Mouse (Mus musculus): ENCODE measurements at regions not wholly inside any gene's neighbourhood (a gene's known extent, or its start where the extent isn't known, plus 50 kb on each side); places are given as distances from the start of the nearest gene placed in this dataset.

DNA sequence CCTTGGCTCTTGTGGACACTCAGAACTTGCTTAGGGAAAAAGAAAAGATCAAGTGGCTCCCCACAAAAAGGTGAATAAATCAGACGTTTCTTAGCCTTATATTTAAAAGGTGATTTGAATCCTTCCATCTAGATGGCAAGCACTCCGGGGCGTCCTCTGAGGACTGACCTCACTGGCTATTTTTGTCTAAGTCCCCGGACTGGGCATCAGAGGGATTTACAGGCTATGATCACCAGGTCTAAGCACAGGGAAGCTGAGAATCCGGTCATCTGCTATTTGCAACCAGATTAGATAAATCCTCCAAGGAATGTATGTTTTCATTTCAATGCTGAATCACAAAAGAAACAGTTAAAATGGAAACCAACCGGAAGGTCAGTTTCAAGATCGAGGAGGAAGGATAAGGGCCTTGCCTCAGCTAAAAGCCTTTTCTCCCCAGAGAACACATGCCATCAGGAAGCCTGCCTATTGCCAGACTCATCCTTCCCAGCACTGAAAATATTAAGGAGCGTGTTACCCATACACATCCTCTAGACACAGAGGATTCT lies 342.1 kb downstream of the Lpin1 start:
- no peak for DNase-seq (ENCODE audit: low spot score in 2 of 2)

- no peak for DNase-seq (ENCODE audit: low spot score in 2 of 2)
Measured at GRCm38 (mm10) chr12:16261465-16261864, 349.3 kb downstream of the Lpin1 start.

- DNase-seq (ENCODE audit: low spot score in 2 of 2) = no peak
Measured at GRCm38 (mm10) chr12:16260981-16261380, 349.8 kb downstream of the Lpin1 start.

- DNase-seq (ENCODE audit: low spot score in 2 of 2) = no peak
Measured at GRCm38 (mm10) chr12:16260501-16260900, 350.3 kb downstream of the Lpin1 start.

GRCm38 (mm10) chr12:16250621-16251020 lies 360.1 kb downstream of the Lpin1 start:
- DNase-seq (ENCODE audit: low spot score in 2 of 2) = no peak

GRCm38 (mm10) chr12:16250096-16250495 lies 360.7 kb downstream of the Lpin1 start:
- no peak for DNase-seq (ENCODE audit: low spot score in 2 of 2)

GRCm38 (mm10) chr12:16239792-16240191 lies 371.0 kb downstream of the Lpin1 start:
- DNase-seq (ENCODE audit: low spot score in 2 of 2) = no peak

DNA sequence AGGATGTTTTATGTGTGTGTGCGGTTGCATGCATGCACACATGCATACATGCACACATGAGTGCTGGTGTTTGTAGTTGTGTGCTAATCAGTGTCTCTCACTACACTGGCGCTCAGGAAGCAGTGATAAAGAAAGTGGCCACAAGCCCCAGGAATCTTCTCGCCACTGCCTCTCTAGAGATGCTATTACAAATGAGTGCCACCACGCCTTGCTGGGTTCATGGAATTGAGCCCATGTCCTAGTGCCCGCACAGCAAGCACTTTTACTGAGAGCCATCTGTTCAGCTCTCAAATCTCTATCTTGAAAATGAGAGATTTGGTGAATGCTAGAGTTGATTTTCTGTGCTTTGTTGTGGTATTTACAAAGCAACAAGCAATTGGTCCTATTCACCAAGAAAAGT lies 373.3 kb downstream of the Lpin1 start:
- no peak for DNase-seq (ENCODE audit: low spot score in 2 of 2)

DNA sequence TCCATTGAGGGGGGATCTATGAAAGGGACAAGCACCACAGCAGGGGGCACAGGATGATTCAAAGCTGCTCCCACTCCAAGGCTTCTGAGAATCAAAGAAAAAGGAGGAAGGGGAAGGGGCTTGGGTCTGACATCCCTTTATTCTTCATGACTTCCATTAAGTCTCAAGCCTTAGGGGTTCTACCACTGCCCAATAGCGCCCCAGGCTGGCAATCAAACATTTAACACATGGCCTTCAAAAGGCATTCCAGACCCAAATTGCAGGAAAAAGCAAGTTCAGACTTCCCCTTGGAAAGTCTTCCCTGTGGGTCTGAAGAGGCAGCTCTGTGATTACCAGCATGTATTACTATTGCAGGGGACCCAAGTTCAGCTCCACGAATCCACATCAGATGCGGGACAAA lies 377.2 kb downstream of the Lpin1 start:
- DNase-seq (ENCODE audit: low spot score in 2 of 2) = no peak

- DNase-seq (ENCODE audit: low spot score in 2 of 2) = no peak
Measured at GRCm38 (mm10) chr12:16232828-16233227, 377.9 kb downstream of the Lpin1 start.

GRCm38 (mm10) chr12:16232051-16232450 lies 378.7 kb downstream of the Lpin1 start:
- DNase-seq (ENCODE audit: low spot score in 2 of 2) = no peak

DNA sequence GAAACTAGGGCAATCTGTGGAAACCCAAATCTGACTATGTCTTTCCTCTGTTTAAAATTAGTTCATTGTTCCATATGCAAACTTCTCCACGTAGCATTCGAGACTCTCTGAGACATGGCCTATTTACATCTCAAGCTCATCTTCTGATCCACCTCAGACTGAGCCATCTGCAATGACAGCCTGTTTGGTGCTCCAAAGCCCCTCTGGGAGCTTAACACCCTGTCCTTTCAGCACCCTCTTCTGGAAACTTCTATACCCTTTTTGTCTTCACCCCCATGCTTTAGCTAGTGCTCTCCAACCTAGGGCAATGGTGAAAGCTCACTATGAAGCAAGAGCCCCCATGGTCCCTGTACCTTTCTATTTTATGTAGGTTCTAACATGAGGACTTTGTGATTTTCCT lies 379.7 kb downstream of the Lpin1 start:
- DNase-seq (ENCODE audit: low spot score in 2 of 2) = no peak

DNA sequence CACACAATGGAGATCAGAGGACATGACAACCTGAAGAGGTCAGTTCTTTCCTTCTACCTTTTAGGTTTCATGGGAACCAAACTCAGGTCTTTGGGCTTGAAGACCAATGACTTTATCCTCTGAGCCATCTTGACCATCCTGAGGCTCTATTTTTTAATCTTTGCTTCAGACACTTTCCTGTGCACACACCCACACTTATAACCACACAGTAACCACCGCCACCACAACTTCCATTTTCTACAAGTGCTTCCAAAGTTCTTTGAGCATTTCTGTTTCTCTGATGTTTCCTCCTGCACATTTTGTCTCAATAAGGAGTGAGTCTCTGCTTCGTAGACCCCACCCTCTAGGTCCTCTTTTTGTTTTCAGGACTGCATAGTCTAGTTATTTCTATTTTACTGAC lies 385.3 kb downstream of the Lpin1 start:
- DNase-seq (ENCODE audit: low spot score in 2 of 2) = no peak

DNA sequence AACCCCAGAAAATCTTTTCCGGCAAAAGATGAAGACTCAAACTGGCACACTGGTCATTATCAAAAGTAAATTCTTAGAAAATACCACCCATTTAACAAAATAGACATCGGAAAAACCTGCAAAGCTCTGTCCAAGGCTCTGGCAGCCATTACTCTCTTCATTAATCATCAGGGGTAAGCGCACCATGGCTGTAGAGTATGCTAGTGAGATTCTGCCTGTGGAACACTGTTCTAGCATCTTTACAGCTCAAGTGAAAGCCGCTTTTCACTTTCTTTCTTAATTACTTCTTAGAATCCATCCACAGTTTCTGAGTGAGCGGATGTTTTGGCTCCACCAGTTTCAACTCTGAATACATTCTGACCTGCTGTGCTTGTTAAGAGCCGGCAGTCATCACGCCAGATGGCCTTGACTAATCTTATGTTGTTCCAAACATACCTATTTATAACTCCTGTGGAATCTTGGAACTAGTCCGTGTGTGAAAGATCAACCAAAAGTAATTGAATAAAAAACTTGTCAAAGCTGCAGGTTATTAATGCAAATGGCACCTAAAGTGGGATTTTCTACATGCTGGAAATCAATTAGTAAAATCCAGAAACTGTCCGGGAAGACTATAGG lies 387.8 kb downstream of the Lpin1 start:
- no peak for DNase-seq (ENCODE audit: low spot score in 2 of 2)

GRCm38 (mm10) chr12:16222205-16222604 lies 388.6 kb downstream of the Lpin1 start:
- no peak for DNase-seq (ENCODE audit: low spot score in 2 of 2)

DNA sequence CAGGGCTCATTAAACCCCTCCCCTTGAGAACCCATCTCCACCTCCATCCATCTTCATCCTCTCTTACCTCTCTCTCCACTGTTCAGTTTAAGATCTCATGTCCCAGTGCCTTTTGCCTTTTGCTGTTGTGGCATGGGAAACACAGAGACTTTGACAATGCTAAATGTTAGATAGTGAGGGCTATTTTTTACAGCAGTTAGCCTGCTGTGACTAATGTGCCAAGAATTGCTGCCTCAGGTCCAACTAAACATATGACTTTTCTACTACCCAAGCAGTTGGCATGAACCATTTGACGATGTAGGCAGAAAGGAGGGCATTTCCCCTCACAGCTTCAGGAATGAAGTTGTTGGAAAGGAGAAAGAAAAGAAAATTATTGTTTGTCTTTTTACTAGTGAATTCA lies 389.6 kb downstream of the Lpin1 start:
- DNase-seq (ENCODE audit: low spot score in 2 of 2) = no peak

- DNase-seq (ENCODE audit: low spot score in 2 of 2) = no peak
Measured at GRCm38 (mm10) chr12:16220561-16220960, 390.2 kb downstream of the Lpin1 start.

- DNase-seq (ENCODE audit: low spot score in 2 of 2) = no peak
Measured at GRCm38 (mm10) chr12:16218906-16219305, 391.9 kb downstream of the Lpin1 start.

GRCm38 (mm10) chr12:16210553-16210952 lies 393.8 kb upstream of the Trib2 start:
- no peak for DNase-seq (ENCODE audit: low spot score in 2 of 2)

- DNase-seq (ENCODE audit: low spot score in 2 of 2) = no peak
Measured at GRCm38 (mm10) chr12:16210111-16210510, 393.4 kb upstream of the Trib2 start.

DNA sequence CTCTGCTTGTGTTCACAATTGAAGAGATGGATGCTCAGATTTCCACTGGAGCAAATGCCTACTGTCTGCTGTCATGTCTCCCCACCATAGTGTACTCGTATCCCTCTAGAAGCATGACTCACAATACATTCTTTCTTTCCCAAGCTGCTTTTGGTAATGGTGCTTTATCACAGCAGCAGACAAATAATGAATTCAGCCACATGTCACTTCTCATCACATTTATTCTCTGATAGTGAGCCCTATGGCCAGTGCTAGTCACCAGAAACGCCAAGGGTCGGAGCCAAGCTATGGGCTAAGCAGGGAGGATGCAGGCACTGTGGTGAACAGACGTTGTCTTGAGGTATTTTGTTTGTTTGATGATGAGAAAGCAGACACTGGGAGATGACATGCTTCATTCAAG lies 388.2 kb upstream of the Trib2 start:
- DNase-seq (ENCODE audit: low spot score in 2 of 2) = no peak

GRCm38 (mm10) chr12:16196917-16197316 lies 380.2 kb upstream of the Trib2 start:
- no peak for DNase-seq (ENCODE audit: low spot score in 2 of 2)

DNA sequence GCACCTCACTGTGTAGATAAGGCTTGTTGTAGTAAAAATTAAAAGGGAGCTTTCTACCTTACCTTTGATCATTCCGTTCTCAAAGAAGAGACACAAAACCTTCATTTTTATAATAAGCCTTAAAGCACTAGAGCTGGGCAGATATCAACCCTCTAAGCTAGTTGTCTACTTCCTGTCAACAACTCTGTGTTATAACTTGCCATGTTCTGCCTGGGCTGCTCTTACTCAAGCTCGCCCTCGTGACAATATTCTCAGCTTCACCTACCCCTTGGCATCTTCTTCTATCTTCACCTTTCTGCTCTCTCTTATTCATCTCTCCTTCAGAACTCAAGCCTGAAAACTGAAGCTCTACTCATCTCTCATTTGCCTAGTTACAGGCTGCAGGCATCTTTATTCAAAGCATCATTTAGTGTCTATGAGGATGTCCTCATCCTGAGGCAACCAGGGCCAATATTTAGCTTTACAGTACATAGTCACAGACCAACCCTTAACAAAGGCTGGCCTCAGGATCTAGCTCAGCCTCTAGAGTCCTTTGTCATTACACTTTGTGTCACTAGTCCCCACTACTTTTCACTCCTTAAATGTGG lies 375.2 kb upstream of the Trib2 start:
- no peak for DNase-seq (ENCODE audit: low spot score in 2 of 2)

DNA sequence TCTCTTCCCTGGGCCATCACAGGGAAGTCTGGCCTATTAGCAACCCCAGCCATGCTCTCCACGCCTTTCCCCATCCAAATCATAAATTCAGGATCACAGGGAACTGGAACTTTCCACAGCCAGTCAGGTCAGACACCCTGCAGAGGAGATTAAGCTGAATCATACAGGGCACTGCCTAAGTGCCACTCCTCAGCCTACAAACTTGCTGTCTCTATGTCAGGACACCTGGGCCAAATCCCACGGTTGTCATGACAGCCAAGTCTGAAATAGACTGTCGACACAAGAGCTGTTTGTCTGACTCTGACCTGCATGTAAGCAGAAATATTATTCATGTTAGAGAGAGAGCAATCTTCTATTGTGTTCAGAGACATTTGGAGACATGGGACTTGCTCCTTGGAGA lies 374.0 kb upstream of the Trib2 start:
- no peak for DNase-seq (ENCODE audit: low spot score in 2 of 2)

All from frontal cortex, postnatal 10 days (tissue).